Mouse (Mus musculus) erythroblast, embryonic 14.5 days (primary cell): ENCODE measurements around the gene Csrp3.

ENCODE experiments used
- GATA1 ChIP-seq: IDR thresholded peaks from 2 replicates; pipeline ENCODE4 v1.6.1; 2012; ENCODE audit warnings: low read length, inconsistent platforms, mixed read lengths
- TAL1 ChIP-seq: IDR thresholded peaks from 3 replicates; pipeline ENCODE4 v1.6.1; 2012; ENCODE audit warnings: low read length, inconsistent platforms, mixed read lengths

DNA sequence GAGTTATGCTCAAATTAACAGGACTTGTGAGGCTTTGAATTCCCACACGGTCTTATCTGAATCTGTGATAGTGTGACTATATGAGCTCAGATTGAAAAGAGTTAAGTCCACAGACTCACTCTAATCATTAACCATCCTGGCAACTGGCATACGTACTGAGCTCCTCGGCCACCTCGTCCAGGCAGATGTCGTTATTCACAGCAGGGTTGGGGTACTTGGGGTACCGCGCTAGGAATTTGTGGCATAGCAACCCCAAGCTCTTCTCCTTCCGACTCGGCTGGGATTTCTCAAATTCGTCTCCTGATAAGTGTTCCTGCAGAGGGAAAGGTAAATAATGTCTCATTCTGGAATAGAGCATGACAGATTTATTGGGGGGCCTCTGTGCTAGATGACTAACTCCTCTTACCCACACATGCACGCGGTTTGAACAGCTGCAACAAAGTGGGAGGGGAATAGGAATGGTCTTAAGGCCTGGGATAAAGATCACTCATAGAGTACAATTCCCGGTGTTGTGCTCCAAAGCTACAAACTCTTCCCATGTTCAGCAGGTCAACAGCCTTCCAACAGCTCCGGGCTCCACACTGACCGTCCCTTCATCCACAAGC lies 30.1 kb upstream of the Csrp3 start:
- TF ChIP-seq GATA1 (no peak), TAL1 (no peak)
